Mouse (Mus musculus) cerebellum, adult 18-20 months (tissue): ENCODE results near the gene Nek10.
"Not testable (repeated sequence)": the region's sequence is repeated elsewhere in the genome, so short reads cannot be mapped to it uniquely, and the experiment has no call there.

ENCODE experiments used
- DNase-seq, 2 experiments: peaks; one replicate each; pipeline ENCODE4 v3.0.0; 2021

Nek10 gene

GRCm38 (mm10) chr14:14803115-14803514 lies at the start of gene Nek10:
Nek10 (plus strand) TSS chr14:14803415.
- not testable (repeated sequence) for DNase-seq

- DNase-seq: no peak
Observed at GRCm38 (mm10) chr14:14781169-14781568, 22.0 kb upstream of the Nek10 start.

DNA sequence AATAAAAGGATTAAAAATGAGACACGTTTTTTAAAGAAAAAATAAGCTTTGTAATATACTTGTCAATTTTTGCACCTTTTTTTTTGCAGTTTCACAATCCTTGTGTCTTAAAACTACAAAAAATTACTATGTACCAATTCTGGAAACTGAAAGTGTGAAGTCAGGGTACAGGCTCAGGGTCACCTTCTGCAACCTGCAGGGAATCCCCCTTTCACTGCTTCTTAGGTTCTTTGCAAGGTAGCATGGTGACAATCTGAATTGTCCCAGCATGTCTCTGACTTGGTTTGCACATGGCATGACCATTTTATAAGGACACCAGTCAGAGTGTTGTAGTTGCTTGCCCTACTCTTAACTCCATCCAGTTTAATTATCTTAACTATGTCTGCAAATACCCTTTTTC lies 19.0 kb upstream of the Nek10 start:
- DNase-seq: no peak

GRCm38 (mm10) chr14:14786979-14787378 lies 16.2 kb upstream of the Nek10 start:
- no peak for DNase-seq

DNA sequence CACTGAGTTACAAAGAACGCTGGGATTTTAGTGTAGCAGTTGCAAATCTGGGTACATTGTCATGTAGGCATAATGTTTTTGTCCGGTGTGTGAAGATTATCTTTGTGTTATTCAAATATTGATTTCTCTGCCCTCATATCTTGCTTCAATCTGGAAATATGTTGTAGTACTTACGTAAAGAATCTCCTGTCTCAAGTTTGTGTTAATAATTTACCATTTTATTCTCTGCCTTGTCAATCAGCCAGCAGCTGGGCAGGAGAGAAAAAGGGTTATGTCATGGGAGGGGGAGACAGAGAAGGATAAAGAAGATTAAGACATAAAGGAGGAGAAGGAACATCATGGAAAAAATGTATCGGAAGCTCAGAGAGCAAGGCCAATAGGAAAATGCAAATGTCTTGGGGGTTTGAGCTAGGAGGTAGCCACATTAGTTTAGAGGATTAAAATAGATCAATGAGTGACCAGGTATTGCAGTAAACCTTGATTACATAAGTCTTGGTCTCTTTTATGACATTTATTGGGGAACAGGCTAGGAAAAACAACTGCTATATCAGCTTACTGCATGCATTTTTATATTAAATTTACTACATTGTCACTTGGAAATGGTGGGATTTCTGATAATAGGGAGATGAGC lies 13.3 kb upstream of the Nek10 start:
- DNase-seq: no peak

- no peak for DNase-seq
Observed at GRCm38 (mm10) chr14:14799861-14800260, 3.4 kb upstream of the Nek10 start.

DNA sequence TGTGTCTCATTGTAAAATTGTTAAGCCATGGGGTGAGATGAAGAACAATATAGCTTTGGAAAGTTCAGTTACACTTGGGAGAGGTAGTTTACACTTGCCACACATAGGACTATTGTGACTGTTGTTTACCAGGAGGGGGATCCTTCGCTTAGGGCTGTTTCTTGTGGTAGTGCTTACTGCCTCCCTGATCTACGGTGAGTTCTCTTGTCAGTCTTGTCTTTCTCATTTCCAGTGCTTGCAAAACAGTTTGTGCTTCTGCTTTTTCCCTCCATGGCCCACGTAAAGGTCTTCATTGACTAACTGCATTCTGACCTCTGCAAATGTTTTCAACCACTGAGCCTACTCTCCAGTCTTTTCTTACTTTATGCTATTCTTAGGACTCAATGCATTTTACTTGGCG lies 2.9 kb upstream of the Nek10 start:
- DNase-seq: no peak

GRCm38 (mm10) chr14:14800810-14801209 lies 2.4 kb upstream of the Nek10 start:
- no peak for DNase-seq

DNA sequence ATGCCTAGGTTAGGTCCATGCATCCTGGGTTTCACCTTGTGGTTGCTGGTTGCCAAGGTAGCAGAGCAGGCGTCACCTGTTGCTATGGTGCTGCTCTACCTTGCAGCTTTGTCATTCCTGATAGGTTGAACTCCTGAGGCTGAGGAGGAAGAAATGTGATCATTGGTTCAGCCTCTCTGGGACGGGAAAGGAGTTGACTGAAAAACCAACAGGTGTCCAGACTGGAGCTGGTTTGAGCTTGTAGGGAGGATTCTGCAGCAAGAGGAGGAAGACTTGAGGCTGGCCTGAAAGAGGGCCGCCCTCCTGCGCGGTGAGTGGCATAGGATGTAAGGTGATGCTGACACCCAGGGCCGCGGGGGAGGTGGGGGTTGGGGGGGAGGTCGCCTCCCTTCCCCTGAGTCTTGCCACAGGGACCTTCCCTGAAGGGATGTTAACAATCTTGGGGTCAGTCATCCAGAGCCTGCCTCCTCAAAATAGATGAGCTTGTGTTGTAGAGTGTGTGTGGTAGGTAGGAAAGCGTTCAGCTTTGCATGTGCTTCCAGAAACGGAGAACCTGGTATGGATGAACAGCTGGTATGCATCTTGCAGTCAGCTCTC lies 804 bp downstream of the Nek10 start:
- no peak for DNase-seq

- DNase-seq: no peak
Observed at GRCm38 (mm10) chr14:14804518-14805212, 1.4 kb downstream of the Nek10 start.

DNA sequence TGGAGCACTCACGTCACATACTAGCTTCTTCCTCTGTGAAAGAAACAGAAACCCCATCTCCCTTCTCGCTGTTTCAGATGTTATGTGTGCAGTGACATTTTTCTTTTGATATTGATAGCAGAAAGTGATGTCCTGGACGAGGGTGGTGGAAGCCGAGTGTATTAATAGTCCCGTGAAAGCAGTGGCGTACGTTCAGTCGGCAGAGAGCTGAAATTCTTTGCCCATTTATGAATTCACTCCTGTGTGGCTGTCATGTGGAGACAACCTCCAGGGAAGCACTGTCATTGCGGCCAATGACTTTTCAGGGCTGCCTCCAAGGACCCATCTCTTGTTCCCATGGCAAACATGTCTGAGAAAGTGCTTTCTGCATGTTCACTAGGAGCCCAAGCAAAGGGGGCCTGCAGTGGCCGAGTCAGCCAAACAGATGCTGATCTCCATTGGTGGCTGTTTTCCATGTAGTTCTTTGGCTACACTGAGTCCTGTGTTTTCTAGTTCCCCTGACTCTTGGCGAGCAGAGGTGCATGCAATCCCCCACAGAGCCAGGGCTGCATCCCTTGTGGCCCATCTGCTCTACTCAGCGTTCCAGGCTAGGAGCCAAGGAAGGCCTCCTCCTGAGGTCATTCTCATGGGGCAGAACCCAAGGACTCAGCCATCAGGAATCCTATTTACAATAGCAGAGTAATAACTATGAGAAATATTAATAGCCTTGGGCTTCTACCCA lies 29.5 kb downstream of the Nek10 start:
- peak; percentile 84 to 85 for DNase-seq

DNA sequence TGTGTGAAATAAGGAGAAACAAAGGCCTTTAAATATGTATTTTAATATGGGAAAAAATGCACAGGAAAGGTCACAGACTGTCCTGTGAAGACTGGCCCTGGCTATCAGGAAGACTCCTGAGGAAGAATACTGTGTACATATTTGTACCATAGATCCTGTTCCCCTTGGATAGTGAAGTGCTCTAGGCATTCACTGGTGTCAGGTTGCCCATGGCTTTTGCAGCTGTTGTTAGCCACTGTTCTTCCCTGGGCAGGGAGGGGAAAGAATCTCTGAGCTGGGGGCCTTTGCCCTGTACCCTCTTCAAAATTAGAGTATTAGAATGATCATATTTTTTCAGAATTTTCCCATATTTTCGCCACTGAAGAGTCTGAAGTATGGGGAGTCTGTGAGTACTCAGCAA lies 30.3 kb downstream of the Nek10 start:
- no peak for DNase-seq

DNA sequence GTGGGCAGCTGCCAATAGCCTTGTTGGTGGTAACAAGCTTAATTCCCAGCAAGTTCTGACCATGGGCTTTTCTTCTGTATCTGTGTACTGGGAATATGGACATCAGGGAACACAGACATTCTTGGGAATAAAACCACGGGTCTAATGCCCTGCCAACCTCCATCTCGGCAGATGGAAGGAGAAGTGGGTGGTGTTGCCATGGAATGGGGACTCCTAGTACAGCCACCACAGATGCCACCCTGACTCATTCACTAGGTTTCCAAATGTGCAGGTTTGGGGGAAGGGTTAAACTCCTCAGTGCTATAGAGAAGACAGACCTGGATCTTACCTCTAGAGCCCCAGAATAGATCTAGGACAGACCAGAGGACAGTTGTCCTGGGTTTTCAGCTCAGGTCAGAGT lies 31.1 kb downstream of the Nek10 start:
- DNase-seq: peak in 1 of 2 experiments; percentile 19

DNA sequence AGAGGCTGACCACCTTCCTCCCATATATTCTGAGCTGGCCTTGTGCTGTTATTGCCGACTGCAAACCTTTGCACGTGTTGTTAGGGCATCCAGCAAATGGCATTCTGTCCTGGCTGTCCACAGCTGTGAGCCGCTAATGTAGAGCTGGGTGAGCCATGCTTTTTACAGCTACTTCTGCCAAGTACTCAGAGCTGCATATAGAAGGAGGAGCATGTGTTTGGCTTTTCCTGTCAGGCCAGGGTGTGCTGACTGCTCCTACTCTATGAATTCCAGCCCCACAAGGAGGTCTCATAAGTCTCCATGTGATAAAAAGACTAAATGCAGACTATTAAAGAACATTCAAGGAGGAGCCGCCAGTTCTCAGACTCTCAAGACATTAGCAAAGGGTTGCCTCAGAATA lies 34.4 kb downstream of the Nek10 start:
- DNase-seq: peak in 1 of 2 experiments; percentile 37

- DNase-seq: peak; percentile 68 to 73
Observed at GRCm38 (mm10) chr14:14838109-14838508, 34.9 kb downstream of the Nek10 start.

- no peak for DNase-seq
Observed at GRCm38 (mm10) chr14:14842734-14843530, 39.7 kb downstream of the Nek10 start.

- DNase-seq: peak in 1 of 2 experiments; percentile 41
Observed at GRCm38 (mm10) chr14:14852838-14853237, 49.6 kb downstream of the Nek10 start.

DNA sequence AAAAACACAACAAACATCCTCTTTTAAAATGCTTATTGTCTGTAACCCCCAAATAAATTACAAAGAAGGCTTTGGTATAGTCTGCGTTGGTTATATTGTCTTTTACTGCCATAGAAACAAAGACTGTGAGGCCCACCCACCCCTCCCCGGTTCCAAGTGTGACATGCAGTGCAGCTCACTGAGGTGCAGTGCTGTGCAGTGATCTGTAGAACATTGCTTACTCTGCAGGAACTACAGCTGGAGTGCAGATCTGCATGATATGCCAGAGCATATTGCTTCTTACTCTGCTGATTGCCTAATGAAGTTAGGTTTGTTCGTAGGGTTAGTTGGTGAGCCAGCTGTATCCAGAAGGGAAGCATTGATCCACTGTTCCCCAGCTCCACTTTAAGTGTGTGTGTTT lies 57.1 kb downstream of the Nek10 start:
- no peak for DNase-seq

DNA sequence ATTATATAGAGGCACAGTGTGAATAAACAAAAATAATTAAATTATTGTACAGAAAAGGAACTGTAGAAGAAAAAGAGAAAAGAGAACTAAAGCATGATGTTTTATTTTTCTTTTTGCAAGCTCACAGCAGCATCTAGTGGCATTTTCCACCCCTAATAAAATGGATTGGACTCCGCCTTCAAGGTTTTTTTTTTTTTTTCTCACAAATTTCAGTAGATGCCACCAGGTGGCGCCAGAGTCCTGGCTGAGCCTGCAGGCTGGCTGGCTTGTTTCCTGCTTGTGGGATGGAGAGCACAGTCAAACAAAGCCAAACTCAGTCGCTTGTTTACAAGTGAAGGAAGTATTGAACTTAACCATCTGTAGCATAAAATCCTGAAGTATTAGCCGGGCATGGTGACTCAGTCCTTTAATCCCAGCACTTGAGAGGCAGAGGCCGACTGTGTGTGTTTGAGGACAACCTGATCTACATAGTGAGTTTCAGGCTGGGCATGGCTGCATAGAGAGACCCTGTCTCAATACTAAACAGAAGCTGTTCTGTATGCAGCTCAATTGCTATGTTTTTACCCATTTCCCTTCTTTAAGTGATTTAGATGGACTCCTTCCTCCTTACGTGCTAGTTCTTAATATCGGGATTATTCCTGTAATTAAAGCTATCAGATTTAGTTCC lies 60.6 kb downstream of the Nek10 start:
- DNase-seq: peak; percentile 75 to 90

GRCm38 (mm10) chr14:14869239-14869638 lies 66.0 kb downstream of the Nek10 start:
- no peak for DNase-seq

DNA sequence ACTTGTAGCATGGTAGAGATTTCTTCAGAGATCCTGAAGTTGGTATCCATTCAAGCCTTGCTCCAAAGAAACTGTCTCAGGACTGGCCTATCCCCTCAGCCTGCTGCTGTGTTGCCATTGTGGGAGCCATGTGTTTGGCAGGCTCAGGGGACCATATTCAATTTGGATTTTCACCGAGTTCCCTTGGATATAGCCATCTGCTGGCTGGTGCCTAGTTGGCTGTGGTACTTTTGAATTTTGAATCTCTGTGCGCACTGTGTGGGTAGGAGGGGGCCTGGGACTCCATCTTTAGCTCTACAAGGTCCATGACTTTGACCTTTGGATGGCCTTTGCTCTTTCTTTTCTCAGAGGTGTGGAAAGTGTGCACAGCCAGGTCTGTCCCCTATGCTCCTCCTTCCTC lies 66.8 kb downstream of the Nek10 start:
- DNase-seq: peak in 1 of 2 experiments; percentile 17

DNA sequence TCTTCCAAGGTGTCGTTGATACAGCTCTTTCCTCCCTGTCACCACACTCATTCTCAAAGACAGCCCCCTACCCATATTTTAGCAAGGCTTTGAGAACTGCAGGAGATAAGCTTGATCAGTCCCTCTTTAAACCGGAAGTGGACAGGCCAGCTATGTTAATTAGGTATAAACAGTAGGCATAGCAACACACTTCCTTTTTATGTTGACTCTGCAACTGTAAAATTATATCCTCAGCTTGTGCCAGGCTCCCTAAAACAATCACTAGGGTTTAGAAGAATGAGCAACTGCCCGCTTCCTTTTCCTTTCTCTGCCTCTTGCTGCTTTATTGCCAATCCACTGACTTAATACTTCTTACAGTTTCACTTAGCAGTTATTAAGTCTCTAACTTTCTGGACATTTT lies 67.2 kb downstream of the Nek10 start:
- DNase-seq: no peak
